Mouse (Mus musculus) embryonic fibroblast, embryonic 13.5 days (primary cell): ENCODE results near the gene Vangl1.

Experiments used
- CTCF ChIP-seq: IDR thresholded peaks from 2 replicates; pipeline ENCODE4 v1.5.1; 2011; ENCODE audit warnings: mild to moderate bottlenecking, control low read depth, low read length, moderate library complexity, borderline replicate concordance; ENCODE audit not compliant: insufficient read depth
- POLR2A ChIP-seq: IDR thresholded peaks from 2 replicates; pipeline ENCODE4 v1.6.1; 2011; ENCODE audit warnings: low read depth, mild to moderate bottlenecking, control low read depth, low read length, moderate library complexity

DNA sequence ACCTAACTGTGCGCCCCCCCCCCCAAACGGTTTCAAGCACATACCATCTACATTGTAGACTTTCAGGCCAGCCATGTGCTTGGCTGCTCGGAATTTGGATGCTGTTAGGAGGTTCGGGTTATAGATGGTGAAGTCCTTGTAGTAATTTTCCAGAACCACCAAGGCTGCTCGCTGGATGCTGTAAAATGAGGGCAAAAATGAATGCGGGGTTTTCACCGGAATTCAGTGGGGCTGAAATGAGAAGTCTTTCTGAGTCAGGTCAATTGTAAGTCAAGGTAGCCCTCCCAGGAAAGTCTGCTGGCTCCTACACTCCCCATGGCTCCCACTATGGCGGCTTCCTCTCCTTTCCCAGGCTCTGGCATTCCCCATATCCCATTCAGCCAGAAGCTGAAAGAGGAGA is 37.7 kb downstream of the Vangl1 start:
- TF ChIP-seq CTCF (no peak), POLR2A (no peak)
